Mouse (Mus musculus): ENCODE measurements at regions not wholly inside any gene's neighbourhood (a gene's known extent, or its start where the extent isn't known, plus 50 kb on each side); places are given as distances from the start of the nearest gene placed in this dataset.

- CTCF ChIA-PET: no interaction called here
Observed at GRCm38 (mm10) chr4:58728641-58729040, 58.9 kb downstream of the Olfr267 start.

GRCm38 (mm10) chr4:58726424-58726823 is 61.1 kb downstream of the Olfr267 start:
- CTCF ChIA-PET: no interaction called here

GRCm38 (mm10) chr4:58722772-58723171 is 64.7 kb downstream of the Olfr267 start:
- CTCF ChIA-PET: no interaction called here

DNA sequence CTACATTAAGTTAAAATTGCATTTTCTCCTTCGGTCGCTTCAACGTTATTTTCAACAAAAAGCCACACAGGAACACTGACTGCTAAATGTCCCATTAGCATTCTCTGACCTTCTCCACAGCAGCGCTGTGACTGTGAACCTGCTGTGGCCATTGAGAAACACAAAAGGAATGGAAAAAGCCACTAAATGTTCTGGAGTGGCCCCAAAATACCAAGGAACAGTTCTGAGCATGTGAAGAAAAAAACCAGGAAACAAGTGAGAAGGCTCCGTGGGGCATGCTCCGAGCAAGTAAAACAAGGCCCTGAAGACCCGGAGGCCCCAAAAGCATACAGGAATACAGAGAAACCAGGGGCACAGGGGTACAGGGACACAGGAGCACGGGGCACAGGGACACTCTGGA is 66.8 kb downstream of the Olfr267 start:
- CTCF ChIA-PET: no interaction called here

GRCm38 (mm10) chr4:58716426-58716825 is 71.1 kb downstream of the Olfr267 start:
- CTCF ChIA-PET: no interaction called here

DNA sequence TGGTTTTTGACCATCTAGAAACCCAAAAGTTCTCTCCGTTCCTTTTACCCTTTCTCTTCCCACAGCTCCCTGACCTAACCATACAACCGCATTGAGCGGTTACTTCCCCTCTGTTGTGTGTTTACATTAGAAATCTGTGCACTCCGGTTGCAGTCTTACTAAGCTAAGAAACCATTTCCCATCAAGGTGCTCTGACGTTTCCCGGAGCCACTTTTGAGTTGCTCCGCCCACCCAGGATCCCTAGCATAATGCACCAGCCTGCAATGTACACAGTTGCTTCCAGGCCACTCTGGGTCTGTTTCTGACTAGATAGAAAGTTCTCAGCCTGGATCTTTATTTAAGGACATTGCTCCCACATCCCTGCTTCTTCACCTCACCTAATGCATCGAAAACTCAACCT is 71.7 kb downstream of the Olfr267 start:
- CTCF ChIA-PET: no interaction called here

DNA sequence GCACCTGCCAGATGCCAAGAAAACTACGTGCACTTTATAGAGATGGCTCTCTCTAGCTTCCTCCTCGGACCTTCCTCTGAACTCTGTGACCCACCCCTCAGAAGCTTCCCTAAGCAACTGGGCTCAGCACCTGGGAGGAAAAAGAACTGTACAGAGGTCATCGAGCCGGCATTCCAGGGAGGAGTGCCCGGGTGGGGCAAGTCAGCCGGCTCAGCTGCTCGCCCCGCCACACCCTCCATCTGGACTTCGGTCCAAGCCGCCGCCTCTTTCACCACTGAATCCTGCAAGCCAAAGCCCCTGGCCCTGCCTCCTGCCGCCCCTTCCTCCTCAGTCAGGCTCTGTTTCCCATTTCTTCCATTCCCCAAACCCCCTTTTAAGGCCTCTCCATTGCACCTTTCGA is 73.3 kb downstream of the Olfr267 start:
- CTCF ChIA-PET: no interaction called here

DNA sequence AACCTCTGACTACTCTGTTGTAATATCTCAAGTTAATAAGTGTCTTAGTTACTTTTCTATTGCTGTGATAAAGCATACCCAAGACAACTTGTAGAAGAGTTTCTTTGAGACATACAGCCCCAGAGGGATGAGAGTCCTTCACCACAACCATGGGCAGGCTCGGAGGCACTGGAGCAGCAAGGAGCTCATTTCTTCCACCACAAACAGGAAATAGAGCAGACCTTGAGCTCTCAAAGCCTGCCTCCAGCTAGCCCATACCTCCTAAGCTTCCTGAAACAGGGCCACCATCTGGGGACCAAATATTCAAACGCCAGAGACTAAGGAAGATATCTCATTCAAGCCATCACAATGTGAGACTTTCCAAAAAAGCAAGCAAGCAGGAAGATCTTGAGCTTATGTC is 74.6 kb downstream of the Olfr267 start:
- CTCF ChIA-PET: no interaction called here

DNA sequence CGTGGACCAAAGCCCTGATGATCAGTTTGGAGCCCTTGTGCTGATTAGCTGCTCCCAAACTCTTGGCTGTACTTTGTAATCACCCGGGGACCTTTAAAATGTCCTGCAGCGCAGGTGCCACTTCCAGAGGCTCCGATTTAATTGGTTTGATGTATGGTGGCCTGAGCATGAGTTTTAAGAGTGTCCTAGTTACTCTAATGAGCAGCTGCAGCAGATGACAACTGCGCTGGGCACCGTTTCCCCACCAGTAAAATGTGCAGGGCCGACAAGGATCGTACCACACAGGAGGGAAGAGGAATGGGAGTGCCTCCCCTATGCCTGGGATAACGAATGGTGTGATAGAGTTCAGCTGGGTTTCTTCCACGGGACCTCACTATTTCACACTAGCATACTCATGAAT is 75.3 kb downstream of the Olfr267 start:
- CTCF ChIA-PET: no interaction called here

GRCm38 (mm10) chr4:58699236-58699798 is 88.2 kb downstream of the Olfr267 start:
- CTCF ChIA-PET: interaction anchor here (0.6 kb wide), 1 partner anchor 108 kb away, joined by 3 read pairs; no protein-coding TSS in a partner anchor

GRCm38 (mm10) chr4:58698828-58699227 is 88.7 kb downstream of the Olfr267 start:
- CTCF ChIA-PET: interaction anchor here (0.6 kb wide), 1 partner anchor 107 kb away, joined by 3 read pairs; no protein-coding TSS in a partner anchor

DNA sequence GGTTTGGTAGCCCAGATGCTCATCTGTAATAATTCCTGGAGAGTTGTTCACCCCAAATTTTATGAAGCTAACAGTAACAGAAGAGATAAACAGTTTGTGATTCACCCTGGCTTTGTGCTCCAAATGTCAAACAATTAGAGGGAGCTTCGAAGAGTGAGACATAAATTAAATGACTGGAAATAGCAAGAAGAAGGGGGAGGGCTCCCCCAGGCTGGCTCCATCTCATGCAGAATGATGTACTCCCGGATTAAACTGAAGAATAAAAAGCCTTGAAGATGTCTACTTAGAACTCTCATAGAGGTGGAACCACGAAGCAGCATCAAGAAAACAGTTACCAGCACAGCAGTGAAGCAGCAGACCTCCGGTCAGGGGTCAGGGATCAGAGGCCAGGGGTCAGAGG is 90.8 kb downstream of the Olfr267 start:
- CTCF ChIA-PET: no interaction called here

DNA sequence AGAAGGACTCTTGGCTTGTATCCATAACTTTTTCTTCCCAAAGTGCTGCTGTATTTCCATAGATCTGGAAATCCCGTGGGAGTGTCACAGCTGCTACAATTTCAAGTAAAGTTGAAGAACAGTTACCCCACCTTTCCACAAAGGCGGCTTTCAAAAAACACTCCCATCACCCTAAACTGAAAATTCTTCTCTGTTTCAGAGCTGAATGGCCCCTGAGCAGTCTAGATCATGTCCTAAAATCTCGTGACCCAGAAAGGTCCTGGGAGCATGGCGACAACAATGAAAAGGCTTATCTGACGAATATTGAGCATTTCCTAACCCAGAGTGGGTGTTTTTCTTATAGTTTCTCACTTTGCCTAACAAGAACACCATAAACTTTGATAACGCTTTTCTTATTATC is 92.2 kb downstream of the Olfr267 start:
- CTCF ChIA-PET: no interaction called here

- CTCF ChIA-PET: no interaction called here
Observed at GRCm38 (mm10) chr4:58693018-58693417, 94.5 kb downstream of the Olfr267 start.

- CTCF ChIA-PET: no interaction called here
Observed at GRCm38 (mm10) chr4:58681926-58682325, 105.6 kb downstream of the Olfr267 start.

- CTCF ChIA-PET: no interaction called here
Observed at GRCm38 (mm10) chr4:58677701-58678385, 109.7 kb downstream of the Olfr267 start.

DNA sequence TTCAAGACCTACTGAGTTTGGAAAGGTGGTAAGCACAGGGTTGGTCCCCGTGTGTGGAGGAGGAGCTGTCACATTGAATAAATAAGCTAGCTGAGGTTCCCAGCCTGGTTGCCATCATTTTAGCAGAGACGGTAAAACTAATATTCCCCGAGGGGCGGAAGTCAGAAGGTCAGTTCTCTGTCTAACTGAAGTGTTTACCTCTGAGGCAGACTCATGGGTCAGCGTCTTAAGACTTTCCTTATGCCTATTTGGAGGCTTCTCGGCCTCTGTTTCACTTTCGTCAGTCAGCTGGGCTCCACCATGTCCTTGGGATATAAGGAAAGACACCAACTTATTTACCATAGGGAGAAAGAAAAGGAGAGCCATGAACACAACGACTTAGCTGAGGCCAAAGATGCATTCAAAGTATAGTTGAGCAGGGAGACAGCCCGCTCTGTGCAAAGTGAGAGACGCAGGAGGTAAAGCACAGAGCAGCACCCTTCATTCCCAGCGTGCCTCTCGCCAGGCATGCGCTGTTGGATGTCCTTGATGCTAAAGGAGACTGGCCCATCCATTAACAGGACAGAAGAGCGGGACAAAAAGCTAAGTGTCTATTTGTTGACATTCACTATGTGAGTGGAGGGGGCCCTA is 116.0 kb downstream of the Olfr267 start:
- CTCF ChIA-PET: no interaction called here

GRCm38 (mm10) chr4:58670906-58671250 is 116.6 kb downstream of the Olfr267 start:
- CTCF ChIA-PET: no interaction called here

GRCm38 (mm10) chr4:58670107-58670905 is 116.6 kb upstream of the Lpar1 start:
- CTCF ChIA-PET: no interaction called here

GRCm38 (mm10) chr4:58668368-58669153 is 114.9 kb upstream of the Lpar1 start:
- CTCF ChIA-PET: no interaction called here

GRCm38 (mm10) chr4:58663628-58664205 is 110.0 kb upstream of the Lpar1 start:
- CTCF ChIA-PET: no interaction called here

All from spleen, embryonic (tissue).